Mouse (Mus musculus) heart, adult 2 months (tissue): ENCODE results near the gene Bnc1.

Experiments used
- CTCF ChIP-seq: fragments of 200-600 bp; IDR thresholded peaks from 2 replicates; pipeline ENCODE4 v1.8.1; 2022; ENCODE audit warnings: antibody characterized with exemption, mild to moderate bottlenecking, moderate library complexity
- EP300 ChIP-seq: fragments of 200-500 bp; IDR thresholded peaks from 2 replicates; pipeline ENCODE4 v1.6.1; 2011; ENCODE audit warnings: low read depth, low read length, control low read depth; ENCODE audit not compliant: insufficient read depth

- TF ChIP-seq CTCF (no peak), EP300 (no peak)
These were observed 3.0 kb upstream of the Bnc1 start for GRCm38 (mm10) chr7:81995126-81995525.
